Mouse (Mus musculus) bone marrow, adult 2 months (tissue): ENCODE results near the gene Cmtm2a.

ENCODE experiments used
- CTCF ChIP-seq: fragments of 200-500 bp; IDR thresholded peaks from 2 replicates; pipeline ENCODE4 v1.5.1; 2011; ENCODE audit warnings: low read length, control low read depth; ENCODE audit not compliant: control insufficient read depth, insufficient read depth
- POLR2A ChIP-seq: fragments of 200-500 bp; IDR thresholded peaks from 2 replicates; pipeline ENCODE4 v1.6.1; 2011; ENCODE audit warnings: low read depth, mild to moderate bottlenecking, control low read depth, low read length, borderline replicate concordance; ENCODE audit not compliant: control insufficient read depth

- TF ChIP-seq CTCF (no peak), POLR2A (no peak)
Observed at GRCm38 (mm10) chr8:104339983-104340232, 46.9 kb upstream of the Cmtm2a start.
